Mouse (Mus musculus): ENCODE results near the gene Psmd8.
"Not testable (repeated sequence)": the region's sequence is repeated elsewhere in the genome, so short reads cannot be mapped to it uniquely, and the experiment has no call there.

- not testable (repeated sequence) for TF ChIP-seq CTCF (IDR thresholded peaks at IDR 0.05; ENCODE audit: borderline replicate concordance, control insufficient read depth, extremely low read depth, insufficient read depth, low read length, poor library complexity); POLR2A (IDR thresholded peaks at IDR 0.05; ENCODE audit: control insufficient read depth, extremely low read depth, insufficient read depth, low read length, poor library complexity)
These were observed 822 bp upstream of the Psmd8 start for GRCm38 (mm10) chr7:29181323-29181722.

Data from thymus, adult 2 months (tissue).